18 mouse cellular contexts compared by ENCODE assay signal in genomic region chr10:75915557-75915956, GRCm38 (mm10). TPM values are rescaled to one million over a fixed set of nuclear protein-coding genes. Genes with fewer than 3 reads are reported as not detected.
"Had no signal": no experiment of that assay in that cellular context is flagged by ENCODE, and none has a peak within 500 bp of the region (broad histone marks: within the 10 kb centered on the region; RNA-seq: fewer than 3 reads in every experiment).

No protein-coding gene starts in this region.

- H3K4me3 ChIP-seq: intestine, embryonic 15.5 days; layer of hippocampus, adult 2 months; limb, embryonic 15.5 days; liver, embryonic 13.5 days; stomach, embryonic 15.5 days had no signal

- H3K9ac ChIP-seq: intestine, embryonic 15.5 days; limb, embryonic 15.5 days; liver, embryonic 13.5 days; lung, embryonic 14.5 days; stomach, embryonic 15.5 days had no signal

- ATAC-seq: intestine, embryonic 15.5 days had no signal

- H3K9me3 ChIP-seq: intestine, embryonic 15.5 days; limb, embryonic 15.5 days; liver, embryonic 13.5 days; stomach, embryonic 15.5 days had no signal

- H3K4me1 ChIP-seq: intestine, embryonic 15.5 days had no signal

- H3K27me3 ChIP-seq: intestine, embryonic 15.5 days; limb, embryonic 15.5 days; liver, embryonic 13.5 days; stomach, embryonic 15.5 days had no signal

- DNase-seq: kidney, adult 2 months; kidney, postnatal 25 days; layer of hippocampus, adult 9-11 months; liver, embryonic 13.5 days; lung, embryonic 14.5 days; lung, postnatal 14 days; midbrain, embryonic 14.5 days; spleen, adult 18-20 months; thymus, postnatal 25 days had no signal

- H3K4me2 ChIP-seq: intestine, embryonic 15.5 days; limb, embryonic 15.5 days; liver, embryonic 13.5 days; lung, embryonic 14.5 days; midbrain, embryonic 11.5 days; stomach, embryonic 15.5 days had no signal

- H3K27ac ChIP-seq: intestine, embryonic 15.5 days; kidney, postnatal 0 days; layer of hippocampus, adult 2 months; limb, embryonic 15.5 days; liver, embryonic 13.5 days; stomach, embryonic 15.5 days had no signal

RNA-seq across cellular contexts. Expression of gene Gm867, which starts 24.9 kb away (rescaled TPM):
- total RNA-seq: left cerebral cortex, adult 18-20 months; left cerebral cortex, postnatal 25 days; megakaryocyte progenitor cell, adult 5-6 weeks had no signal
